Mouse (Mus musculus) kidney, postnatal 10 days (tissue): ENCODE results near the gene Armc3.
"Not testable (repeated sequence)": the region's sequence is repeated elsewhere in the genome, so short reads cannot be mapped to it uniquely, and the experiment has no call there.

Source experiments
- DNase-seq: peaks from one replicate; pipeline ENCODE4 v3.0.0; 2021; ENCODE audit warnings: mixed read lengths

Gene Armc3

DNA sequence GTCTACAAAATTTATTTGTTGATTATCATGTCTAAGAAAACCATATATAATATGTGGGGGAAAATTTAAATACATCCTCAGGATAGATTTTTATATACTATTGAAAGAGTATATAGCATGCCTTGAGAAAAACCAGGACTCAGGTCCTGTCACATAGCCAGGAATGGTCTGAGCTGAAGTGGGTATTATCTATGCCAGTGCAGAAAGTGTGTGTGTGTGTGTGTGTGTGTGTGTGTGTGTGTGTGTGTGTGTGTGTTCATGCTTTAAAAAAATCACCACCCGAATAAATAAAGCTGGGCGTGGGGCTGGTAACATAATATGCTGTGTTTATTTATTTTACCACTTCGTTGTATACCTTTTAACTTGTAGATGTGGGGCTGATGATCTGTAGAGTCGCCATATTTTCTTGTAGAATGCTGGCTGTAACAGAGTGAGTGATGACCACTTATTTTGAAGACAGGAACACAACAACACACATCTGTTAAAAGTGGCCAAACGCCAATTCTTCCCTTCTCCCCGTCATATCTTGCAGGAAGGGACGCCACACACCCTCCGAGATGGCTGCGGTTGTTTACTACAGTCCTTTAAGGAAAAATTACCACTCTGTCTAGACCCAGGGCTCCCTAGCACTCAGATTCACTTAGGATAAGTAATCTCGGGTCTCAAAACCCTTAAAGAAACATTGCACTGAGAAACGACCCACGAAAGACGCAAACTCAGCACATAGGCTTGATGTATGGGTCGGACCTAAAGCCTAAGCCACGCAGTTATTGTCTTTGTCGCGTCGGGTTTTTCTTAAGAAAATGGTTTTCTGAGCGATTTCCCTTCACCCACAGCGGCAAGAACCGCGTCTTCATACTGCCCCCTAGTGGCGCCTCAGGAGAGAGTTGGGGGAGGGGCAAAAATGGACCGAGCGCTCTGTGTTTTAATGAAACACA lies 76.8 kb downstream of the Armc3 start:
- peak; percentile 91 for DNase-seq

DNA sequence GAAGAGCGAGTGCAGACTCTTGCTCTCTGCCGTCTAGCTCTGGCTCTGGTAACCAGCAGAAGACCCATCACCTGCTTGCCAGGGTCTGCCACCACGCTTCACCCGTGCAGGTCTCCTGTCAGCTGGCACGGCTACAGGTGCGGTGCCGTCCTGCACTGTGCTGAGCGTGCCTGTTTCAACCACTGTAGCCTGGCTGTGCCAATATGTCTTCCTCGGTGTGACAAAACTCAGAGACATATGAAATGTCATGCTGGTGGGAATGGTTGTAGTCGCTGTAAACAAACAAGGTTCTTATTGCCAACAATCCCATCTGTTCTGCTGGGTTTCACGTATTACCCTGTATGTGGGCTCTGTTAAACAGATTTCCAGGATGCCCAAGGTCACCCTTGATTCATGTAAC lies 81.2 kb downstream of the Armc3 start:
- DNase-seq: no peak

DNA sequence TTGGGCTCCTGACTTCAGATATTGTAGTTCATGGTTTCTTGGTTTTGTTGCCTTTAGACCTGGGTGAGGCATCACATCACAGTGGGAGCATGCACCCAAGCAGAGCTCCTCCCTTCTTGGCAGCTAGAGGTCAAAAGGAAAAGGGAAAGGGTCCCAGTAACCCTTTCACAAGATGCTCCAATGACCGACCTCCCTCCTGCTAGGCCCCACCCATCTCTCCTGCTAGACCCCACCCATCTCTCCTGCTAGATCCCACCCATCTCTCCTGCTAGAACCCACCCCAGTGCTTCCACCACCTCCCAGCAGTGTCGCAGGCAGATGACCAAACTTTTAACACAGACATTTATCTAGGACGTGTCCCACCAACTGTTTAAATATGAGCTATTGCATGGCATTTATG lies 93.3 kb downstream of the Armc3 start:
- no peak for DNase-seq

GRCm38 (mm10) chr2:19300345-19301089 lies 101.4 kb downstream of the Armc3 start:
- no peak for DNase-seq

DNA sequence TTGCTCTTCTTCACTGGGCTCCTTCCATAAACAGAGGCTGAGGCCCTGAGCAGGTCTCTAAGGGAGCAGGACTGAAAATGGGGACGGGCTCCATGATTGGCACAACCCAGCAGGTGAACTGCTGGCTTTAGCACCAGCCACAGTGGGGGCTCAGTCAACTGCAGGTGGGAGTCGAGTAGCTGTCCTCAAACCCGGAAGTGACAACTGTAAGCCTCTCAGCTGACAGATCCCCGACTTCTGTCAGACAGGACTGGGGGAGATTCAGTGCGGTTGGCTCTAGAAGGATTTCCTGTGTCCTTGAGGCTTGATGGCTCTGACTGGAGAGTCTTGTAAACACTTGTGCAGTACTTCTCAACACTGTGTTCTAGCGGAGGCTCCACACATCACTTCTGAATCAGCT lies 102.1 kb downstream of the Armc3 start:
- DNase-seq: no peak

- DNase-seq: not testable (repeated sequence)
Observed at GRCm38 (mm10) chr2:19303087-19303486, 104.0 kb downstream of the Armc3 start.

DNA sequence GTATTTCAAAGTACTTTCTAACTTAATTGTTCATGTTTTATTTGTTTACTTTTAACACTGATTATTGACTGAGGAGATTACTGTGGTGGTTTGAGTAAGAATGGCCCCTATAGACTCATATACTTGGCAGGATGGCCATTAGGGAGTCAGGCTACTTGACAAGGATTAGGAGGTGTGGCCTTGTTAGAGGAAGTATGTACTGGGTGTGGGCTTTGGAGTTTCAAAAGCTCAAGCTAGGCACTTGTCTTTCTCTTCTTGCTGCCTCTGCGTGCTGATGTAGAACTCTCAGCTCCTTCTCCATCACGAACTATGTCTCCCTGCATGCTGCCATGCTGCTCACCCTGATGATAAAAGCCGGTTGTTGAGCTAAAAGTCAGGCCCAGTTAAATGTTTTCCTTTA lies 111.4 kb downstream of the Armc3 start:
- DNase-seq: no peak

DNA sequence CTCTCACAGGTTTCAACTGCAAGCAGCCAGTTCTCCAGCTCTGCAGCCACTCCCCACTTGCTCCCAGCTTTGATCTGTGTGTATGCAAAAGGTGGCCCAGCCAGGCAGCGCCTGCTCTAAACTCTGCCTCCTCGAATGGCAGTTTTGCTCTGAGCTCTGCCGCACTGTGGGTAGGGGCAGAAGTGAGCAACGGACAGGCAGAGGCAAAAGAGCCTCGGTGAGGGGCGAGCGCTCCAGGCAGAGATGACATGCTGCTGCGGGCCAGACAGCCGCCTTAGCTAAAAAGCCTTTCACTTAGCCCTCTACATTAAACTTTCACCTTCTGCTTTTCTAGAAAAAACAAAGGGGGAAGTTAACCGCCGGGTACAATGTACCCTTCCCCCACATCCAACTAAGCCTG lies 117.0 kb downstream of the Armc3 start:
- DNase-seq: no peak

DNA sequence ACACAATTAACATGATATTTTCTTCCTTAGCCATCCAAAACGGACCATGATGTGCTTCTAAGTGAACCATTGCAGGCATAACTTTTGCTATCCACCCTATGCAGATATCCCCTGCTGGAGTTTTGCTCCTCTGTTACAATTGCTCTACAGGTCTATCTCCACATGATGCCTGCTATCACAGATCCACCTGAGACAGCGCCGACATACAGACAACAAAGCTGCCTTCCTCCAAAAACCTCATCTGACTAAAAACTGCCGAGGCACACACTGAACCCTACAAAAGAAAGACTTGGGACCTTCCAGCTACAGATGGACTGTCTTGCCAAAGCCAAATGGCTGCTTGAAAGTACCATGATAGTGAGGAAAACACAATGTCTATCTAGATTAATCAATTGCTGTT lies 117.6 kb downstream of the Armc3 start:
- DNase-seq: no peak

DNA sequence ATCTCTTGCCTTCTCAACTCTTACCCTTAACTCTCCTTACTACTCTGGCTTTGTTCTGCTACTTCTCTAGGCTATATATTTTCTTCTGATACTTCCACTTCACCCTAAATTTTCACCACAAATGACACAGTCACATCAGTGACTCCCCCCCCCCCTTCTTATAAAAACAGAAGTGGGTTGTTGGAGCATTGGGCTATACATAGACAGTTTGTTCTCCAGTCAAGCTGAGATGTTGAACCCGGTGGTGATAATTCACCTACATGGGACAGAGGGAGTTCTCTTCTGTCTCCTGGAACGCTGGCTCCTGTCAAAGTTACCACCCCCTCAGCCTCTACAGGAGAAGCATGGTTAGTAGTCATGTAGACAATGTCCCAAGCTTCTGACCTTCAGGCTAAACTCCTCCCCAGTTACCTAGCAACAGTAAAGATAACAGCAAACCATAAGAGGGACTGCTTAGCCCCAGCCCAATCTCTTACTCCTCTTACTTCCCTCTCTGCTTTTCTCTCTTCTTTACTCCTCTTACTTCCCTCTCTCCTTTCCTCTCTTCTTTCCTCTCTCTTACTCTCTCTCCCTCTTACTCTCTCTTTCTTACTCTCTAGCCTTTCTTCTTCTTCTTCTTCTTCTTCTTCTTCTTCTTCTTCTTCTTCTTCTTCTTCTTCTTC lies 118.2 kb downstream of the Armc3 start:
- not testable (repeated sequence) for DNase-seq

DNA sequence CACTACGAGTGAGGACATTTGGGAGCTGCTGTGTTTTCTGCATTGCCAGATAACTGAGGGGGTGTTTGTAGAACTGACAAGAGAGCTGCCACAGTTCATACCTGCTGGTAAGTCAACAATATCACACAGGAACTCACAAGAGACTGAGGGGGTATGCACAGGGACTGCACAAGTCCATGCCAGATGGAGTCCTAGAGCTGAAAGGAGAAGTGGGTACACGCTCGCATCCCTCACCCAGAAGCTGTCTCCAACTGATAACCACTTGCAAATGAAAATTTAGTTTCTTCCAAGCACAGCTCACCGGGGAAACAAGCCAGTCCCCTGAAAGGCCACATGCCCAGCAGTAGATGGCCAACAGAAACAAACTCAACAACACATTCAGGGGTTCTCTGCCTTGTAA lies 119.4 kb downstream of the Armc3 start:
- DNase-seq: no peak

DNA sequence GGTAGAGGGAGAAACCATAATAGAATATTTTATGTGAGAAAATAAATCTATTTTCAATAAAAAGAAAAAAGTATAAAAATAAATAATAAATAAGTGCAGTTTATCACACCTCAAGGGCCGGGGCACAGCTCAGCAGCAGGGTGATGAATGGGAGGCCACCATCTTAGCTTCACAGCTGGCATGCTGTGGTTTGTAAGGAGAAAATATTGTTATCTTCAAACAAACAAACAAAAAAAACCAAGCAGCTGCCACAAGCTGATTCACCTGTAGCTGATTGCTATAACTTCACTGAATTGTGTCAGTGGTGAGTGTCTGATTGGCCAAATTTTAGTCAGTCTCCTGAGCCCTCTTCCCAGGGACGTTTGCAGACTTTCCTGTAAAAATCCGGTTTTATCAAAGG lies 120.2 kb downstream of the Armc3 start:
- no peak for DNase-seq

GRCm38 (mm10) chr2:19322448-19322847 lies 123.3 kb downstream of the Armc3 start:
- DNase-seq: no peak

DNA sequence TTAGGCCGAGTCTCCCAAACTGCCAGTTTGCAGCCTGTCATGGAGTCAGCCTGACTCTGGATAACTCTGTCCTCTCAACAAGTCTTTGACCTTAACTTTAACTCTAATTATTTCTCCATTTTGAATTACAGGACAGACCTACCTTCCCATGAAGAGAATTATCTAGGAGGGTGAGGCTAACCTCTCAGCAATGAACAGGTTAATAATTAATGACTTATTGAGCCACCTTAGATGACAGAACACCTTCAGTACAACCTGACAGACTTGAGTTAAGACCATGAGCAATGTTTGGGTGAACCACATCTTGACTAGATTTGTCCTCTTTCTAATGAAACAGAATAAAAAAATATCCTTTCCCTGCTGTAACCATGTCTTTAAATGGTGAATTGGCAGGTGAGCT lies 127.3 kb downstream of the Armc3 start:
- no peak for DNase-seq

DNA sequence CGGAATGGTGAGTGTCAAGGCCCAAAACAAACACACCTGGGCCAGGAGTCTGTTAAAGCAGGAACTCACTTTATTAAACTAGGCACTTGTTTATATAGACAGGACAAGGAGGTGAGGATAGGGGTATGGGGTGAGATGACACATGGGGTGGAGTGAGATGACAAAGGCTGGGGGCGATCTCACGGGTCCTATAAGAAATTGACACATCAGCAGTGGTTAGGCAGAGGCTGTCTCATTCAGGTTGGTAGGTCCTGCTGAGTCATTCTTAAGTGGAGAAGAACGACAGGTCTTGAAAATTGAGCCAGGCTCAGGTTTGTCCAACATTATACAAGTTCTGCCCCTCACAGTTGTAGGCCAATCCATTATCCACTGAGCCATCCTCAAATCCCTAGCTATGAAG lies 128.7 kb downstream of the Armc3 start:
- no peak for DNase-seq

GRCm38 (mm10) chr2:19343901-19344635 lies 145.0 kb downstream of the Armc3 start:
- DNase-seq: peak; percentile 34

GRCm38 (mm10) chr2:19344636-19345413 lies 145.7 kb downstream of the Armc3 start:
- DNase-seq: peak; percentile 94

- DNase-seq: no peak
Observed at GRCm38 (mm10) chr2:19345414-19345964, 146.4 kb downstream of the Armc3 start.

- no peak for DNase-seq
Observed at GRCm38 (mm10) chr2:19348454-19348853, 149.4 kb downstream of the Armc3 start.

DNA sequence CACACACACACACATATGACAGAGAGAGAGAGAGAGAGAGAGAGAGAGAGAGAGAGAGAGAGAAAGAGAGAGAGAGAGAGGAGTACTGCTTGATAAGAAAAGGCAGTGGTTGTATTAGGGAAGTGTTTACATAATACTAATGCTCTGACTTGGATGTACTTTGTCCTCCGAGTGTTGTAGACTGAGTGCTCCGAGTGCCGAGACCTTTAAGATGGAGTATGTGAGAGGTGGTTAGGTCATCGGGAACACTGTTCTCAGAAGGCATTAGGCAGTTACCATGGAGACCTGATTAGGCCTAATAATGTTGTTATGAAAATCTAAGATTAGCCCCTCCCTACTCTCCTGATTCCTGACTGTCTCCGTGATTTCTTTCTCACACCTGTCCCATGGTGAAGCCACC lies 151.1 kb downstream of the Armc3 start:
- DNase-seq: no peak

DNA sequence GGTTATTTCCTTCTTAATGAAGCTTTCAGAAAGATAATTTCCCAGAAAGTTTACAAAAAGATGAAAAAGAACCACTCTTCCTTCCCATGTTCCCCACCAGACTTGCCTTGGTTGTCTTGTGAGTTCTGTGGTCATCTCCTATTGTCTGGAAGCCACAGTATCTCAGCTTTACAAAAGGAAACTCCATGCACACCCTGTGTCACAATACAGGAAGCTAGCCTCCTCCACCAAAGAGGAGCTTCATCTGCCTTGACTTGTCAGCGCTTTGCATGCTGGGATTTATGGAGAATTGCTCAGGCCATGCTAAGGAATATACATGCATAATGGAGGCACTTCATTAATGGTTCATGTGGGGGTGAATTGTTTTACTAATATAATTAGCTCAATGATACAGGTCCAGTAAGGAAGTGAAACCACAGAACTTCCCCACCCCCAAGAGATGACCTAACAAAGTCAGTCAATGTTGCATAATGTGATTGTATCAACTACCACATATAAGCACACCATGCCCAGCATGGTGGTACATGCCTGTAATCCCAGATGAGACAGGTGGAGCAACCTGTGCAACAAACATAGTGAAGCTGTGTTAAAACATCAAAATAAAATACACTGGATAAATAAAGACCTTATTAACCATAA lies 152.6 kb downstream of the Armc3 start:
- no peak for DNase-seq
